Mouse (Mus musculus) liver, postnatal 0 days (tissue): ENCODE measurements at regions not wholly inside any gene's neighbourhood (a gene's known extent, or its start where the extent isn't known, plus 50 kb on each side); places are given as distances from the start of the nearest gene placed in this dataset.

Source experiments
- ATAC-seq: fragments of 200-750 bp; cut with Nextera tagmentation; 2 replicates; pipeline ENCODE4 v1.8.0; 2017; ENCODE audit warnings: mild to moderate bottlenecking, moderate library complexity
- DNase-seq: peaks from one replicate; pipeline ENCODE4 v3.0.0-alpha.2; 2016
- H3K27ac ChIP-seq: fragments of 300-500 bp; sonication (generic); 2 replicates; pipeline ENCODE4 v1.5.1; 2014; ENCODE audit warnings: antibody characterized with exemption, moderate library complexity, mild to moderate bottlenecking, low read depth
- H3K27me3 ChIP-seq: fragments of 300-500 bp; sonication (generic); 2 replicates; pipeline ENCODE4 v1.6.1; 2014; ENCODE audit warnings: low read length, control low read depth, mixed read lengths; ENCODE audit not compliant: insufficient read depth
- H3K36me3 ChIP-seq: fragments of 300-500 bp; sonication (generic); replicated peaks from 2 replicates; pipeline ENCODE4 v1.6.1; 2014; ENCODE audit warnings: mild to moderate bottlenecking, control low read depth, low read length, moderate library complexity, mixed read lengths; ENCODE audit not compliant: insufficient read depth
- H3K4me1 ChIP-seq: fragments of 300-500 bp; sonication (generic); 2 replicates; pipeline ENCODE4 v1.6.1; 2014; ENCODE audit warnings: antibody characterized with exemption, mild to moderate bottlenecking, control low read depth; ENCODE audit not compliant: insufficient read depth
- H3K4me2 ChIP-seq: fragments of 300-500 bp; sonication (generic); 2 replicates; pipeline ENCODE4 v1.6.1; 2014; ENCODE audit warnings: low read depth, mild to moderate bottlenecking, low read length, moderate library complexity, mixed read lengths
- H3K4me3 ChIP-seq: fragments of 300-500 bp; sonication (generic); 2 replicates; pipeline ENCODE4 v1.5.1; 2014; ENCODE audit warnings: low read depth, low read length
- H3K9ac ChIP-seq: fragments of 300-500 bp; sonication (generic); replicated peaks from 2 replicates; pipeline ENCODE4 v1.6.1; 2014; ENCODE audit warnings: mild to moderate bottlenecking, moderate library complexity
- H3K9me3 ChIP-seq: fragments of 300-500 bp; sonication (generic); 2 replicates; pipeline ENCODE4 v1.6.1; 2016; ENCODE audit warnings: mild to moderate bottlenecking, control low read depth, low read length, mixed read lengths
- CTCF ChIP-seq: sonication (generic); IDR thresholded peaks from 2 replicates; pipeline ENCODE4 v1.5.1; 2016; ENCODE audit warnings: antibody characterized with exemption, low read depth
- EP300 ChIP-seq: IDR thresholded peaks from 2 replicates; pipeline ENCODE4 v1.6.1; 2016; ENCODE audit warnings: antibody characterized with exemption, low read depth, mild to moderate bottlenecking
- WGBS: fragments of 180-500 bp; shearing (Covaris S2); extraction: QIAGEN DNeasy Blood & Tissue Kit; methylation state at CpG from one replicate; pipeline ENCODE4 v1.1.7; 2014; ENCODE audit not compliant: insufficient replicate concordance; 5-methylcytosine and 5-hydroxymethylcytosine counted together

- DNase-seq: no peak
- H3K4me2 ChIP-seq: no peak overlapping the region
- WGBS: 78% methylated on average over 3 of the region's 3 CpGs
Measured at GRCm38 (mm10) chr9:27214023-27214422, 58.8 kb upstream of the Jam3 start.

DNA sequence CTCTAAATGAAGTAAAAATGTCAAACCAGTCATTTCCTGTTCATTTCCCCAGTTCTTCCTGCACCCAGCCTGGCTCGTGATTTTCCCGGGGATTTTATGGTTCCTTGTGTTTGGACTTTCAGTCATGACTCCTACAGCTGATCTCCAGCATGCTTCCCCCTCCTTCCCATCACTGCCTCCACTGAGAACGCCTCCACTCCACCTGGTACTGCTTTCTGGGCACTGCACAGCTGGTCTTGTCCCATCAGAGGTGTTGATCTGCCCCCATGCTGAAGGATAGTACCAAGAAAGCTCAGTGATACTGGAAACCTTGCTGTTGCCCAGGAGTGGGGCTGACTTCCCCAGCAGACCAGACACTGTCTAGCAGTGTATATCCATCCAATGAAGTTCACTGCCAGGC lies 53.6 kb upstream of the Jam3 start:
- Histone ChIP-seq H3K4me3 (no peak overlapping the region), H3K4me2 (no peak overlapping the region), H3K4me1 (no peaks in the 10 kb centered on the region), H3K27me3 (no peaks in the 10 kb centered on the region), H3K36me3 (no peaks in the 10 kb centered on the region), H3K27ac (no peak overlapping the region), H3K9me3 (no peaks in the 10 kb centered on the region), H3K9ac (no peak overlapping the region)
- no peak for DNase-seq
- no peak for TF ChIP-seq CTCF
- TF ChIP-seq EP300: no peak
- 48% methylated on average over 3 of the region's 3 CpGs for WGBS
- no peak for ATAC-seq

More at GRCm38 (mm10) chr9:27214023-27214422, 58.8 kb upstream of the Jam3 start:
- H3K9ac ChIP-seq: no peak overlapping the region
- TF ChIP-seq CTCF (no peak), EP300 (no peak)
- no peaks in the 10 kb centered on the region for H3K4me1 ChIP-seq
- no peak overlapping the region for H3K27ac ChIP-seq
- no peaks in the 10 kb centered on the region for H3K9me3 ChIP-seq
- H3K27me3 ChIP-seq: no peaks in the 10 kb centered on the region
- H3K36me3 ChIP-seq: no peaks in the 10 kb centered on the region
- ATAC-seq: no peak
- no peak overlapping the region for H3K4me3 ChIP-seq
